Mouse (Mus musculus): ENCODE measurements around the gene Cdc42se1. TPM values are rescaled to one million over a fixed set of nuclear protein-coding genes. Genes with fewer than 3 reads are reported as not detected.

The Cdc42se1 gene
- polyA plus RNA-seq, 1 experiment from 2014 or later = 111 TPM

- WGBS = 83% methylated on average over 1 of the region's 1 CpGs
- Histone ChIP-seq H3K36me3 (peaks cover 50% of the 10 kb centered on the region), H3K27me3 (no peaks in the 10 kb centered on the region), H3K4me3 (no peak overlapping the region), H3K9me3 (no peaks in the 10 kb centered on the region), H3K9ac (no peak overlapping the region), H3K4me2 (no peak overlapping the region), H3K4me1 (no peaks in the 10 kb centered on the region), H3K27ac (no peak overlapping the region)
- ATAC-seq (ENCODE audit: borderline replicate concordance, extremely low read depth, low FRiP score, low TSS enrichment) = no peak
Observed at GRCm38 (mm10) chr3:95264724-95265123, 36.2 kb downstream of the Cdc42se1 start.

DNA sequence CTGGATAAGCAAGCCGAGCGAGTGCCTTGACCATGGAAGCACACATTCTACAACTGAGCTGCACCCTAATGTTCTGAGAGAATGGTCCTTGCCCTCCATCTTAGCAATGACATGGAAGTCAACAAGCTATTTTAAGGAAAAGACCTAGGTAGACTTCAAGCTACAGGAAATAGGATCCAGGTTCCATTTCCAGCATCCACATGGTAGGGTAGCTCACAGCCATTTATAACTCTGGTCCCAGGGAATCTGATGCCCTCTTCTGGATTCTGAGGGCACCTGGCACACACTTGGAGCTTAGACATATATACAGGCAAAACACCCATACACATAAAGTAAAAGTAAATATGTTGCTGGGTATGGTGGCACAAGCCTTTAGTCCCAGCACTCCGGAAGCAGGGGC lies 37.5 kb downstream of the Cdc42se1 start:
- Histone ChIP-seq H3K36me3 (peaks cover 42% of the 10 kb centered on the region), H3K9ac (no peak overlapping the region), H3K4me3 (no peak overlapping the region), H3K9me3 (no peaks in the 10 kb centered on the region), H3K27ac (no peak overlapping the region), H3K4me1 (no peaks in the 10 kb centered on the region), H3K27me3 (no peaks in the 10 kb centered on the region), H3K4me2 (no peak overlapping the region)
- WGBS = 91% methylated on average over 3 of the region's 3 CpGs
- ATAC-seq (ENCODE audit: borderline replicate concordance, extremely low read depth, low FRiP score, low TSS enrichment) = no peak

DNA sequence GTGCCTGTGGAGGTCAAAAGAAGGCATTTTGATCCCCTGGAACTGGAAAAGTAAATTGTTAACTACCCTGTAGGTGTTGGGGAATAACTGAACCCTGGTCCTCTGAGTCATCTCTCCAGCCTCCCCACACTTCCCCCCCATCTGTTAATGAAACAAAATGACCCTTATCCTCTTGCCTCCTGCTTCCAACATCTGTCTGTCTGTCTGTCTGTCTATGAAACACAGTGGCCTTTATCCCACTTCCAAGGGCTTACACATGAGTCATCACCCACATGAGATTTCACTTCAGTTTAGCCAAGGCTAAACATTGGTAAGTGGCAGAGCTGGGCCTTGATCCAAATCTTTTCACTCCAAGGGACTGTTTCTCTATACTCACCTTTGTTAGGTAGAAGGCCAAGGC lies 39.3 kb downstream of the Cdc42se1 start:
- peaks cover 27% of the 10 kb centered on the region for H3K36me3 ChIP-seq
- H3K9me3 ChIP-seq = no peaks in the 10 kb centered on the region

DNA sequence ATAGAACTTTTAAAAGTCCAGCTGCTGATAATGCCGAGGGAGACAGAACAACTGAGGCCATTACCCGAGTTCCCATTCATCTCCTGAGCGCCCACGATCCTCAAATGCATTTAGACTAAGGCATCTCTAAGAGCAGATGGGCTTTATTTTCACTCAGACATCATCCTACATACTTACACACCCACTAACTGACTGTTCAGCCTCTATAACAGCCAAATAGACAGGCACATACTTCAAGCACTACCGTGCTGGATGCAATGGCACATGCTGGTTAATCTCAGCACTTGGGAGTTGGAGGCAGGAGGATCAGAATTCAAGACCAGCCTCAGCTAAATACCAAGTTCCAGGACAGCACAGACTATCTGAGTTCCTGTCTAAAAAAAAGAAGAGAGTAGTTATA lies 41.3 kb downstream of the Cdc42se1 start:
- Histone ChIP-seq H3K4me1 (no peaks in the 10 kb centered on the region), H3K36me3 (peaks cover 22% of the 10 kb centered on the region), H3K4me3 (no peak overlapping the region), H3K27ac (no peak overlapping the region), H3K9ac (no peak overlapping the region), H3K9me3 (no peaks in the 10 kb centered on the region), H3K27me3 (no peaks in the 10 kb centered on the region), H3K4me2 (no peak overlapping the region)
- no peak for ATAC-seq (ENCODE audit: borderline replicate concordance, extremely low read depth, low FRiP score, low TSS enrichment)
- WGBS = 89% methylated on average over 5 of the region's 5 CpGs

More for the DNA sequence above, 39.3 kb downstream of the Cdc42se1 start:
- no peak for ATAC-seq (ENCODE audit: borderline replicate concordance, extremely low read depth, low FRiP score, low TSS enrichment)
- no peaks in the 10 kb centered on the region for H3K4me1 ChIP-seq
- no peak overlapping the region for H3K9ac ChIP-seq
- no peak overlapping the region for H3K27ac ChIP-seq
- H3K27me3 ChIP-seq = no peaks in the 10 kb centered on the region
- no peak overlapping the region for H3K4me3 ChIP-seq
- no peak overlapping the region for H3K4me2 ChIP-seq

- Histone ChIP-seq H3K9ac (no peak overlapping the region), H3K27ac (no peak overlapping the region), H3K36me3 (peaks cover 19% of the 10 kb centered on the region), H3K4me2 (no peak overlapping the region), H3K9me3 (no peaks in the 10 kb centered on the region), H3K4me1 (no peaks in the 10 kb centered on the region), H3K4me3 (no peak overlapping the region), H3K27me3 (no peaks in the 10 kb centered on the region)
- 77% methylated on average over 12 of the region's 12 CpGs for WGBS
- ATAC-seq (ENCODE audit: borderline replicate concordance, extremely low read depth, low FRiP score, low TSS enrichment) = no peak
Observed at GRCm38 (mm10) chr3:95270766-95271364, 42.3 kb downstream of the Cdc42se1 start.

GRCm38 (mm10) chr3:95273471-95273870 lies 44.9 kb downstream of the Cdc42se1 start:
- no peaks in the 10 kb centered on the region for H3K36me3 ChIP-seq
- no peak overlapping the region for H3K27ac ChIP-seq
- no peak for ATAC-seq (ENCODE audit: borderline replicate concordance, extremely low read depth, low FRiP score, low TSS enrichment)
- no peak overlapping the region for H3K9ac ChIP-seq
- no peak overlapping the region for H3K4me2 ChIP-seq
- no peaks in the 10 kb centered on the region for H3K27me3 ChIP-seq
- WGBS = 83% methylated on average over 5 of the region's 5 CpGs
- H3K4me1 ChIP-seq = no peaks in the 10 kb centered on the region
- H3K4me3 ChIP-seq = no peak overlapping the region
- no peaks in the 10 kb centered on the region for H3K9me3 ChIP-seq

DNA sequence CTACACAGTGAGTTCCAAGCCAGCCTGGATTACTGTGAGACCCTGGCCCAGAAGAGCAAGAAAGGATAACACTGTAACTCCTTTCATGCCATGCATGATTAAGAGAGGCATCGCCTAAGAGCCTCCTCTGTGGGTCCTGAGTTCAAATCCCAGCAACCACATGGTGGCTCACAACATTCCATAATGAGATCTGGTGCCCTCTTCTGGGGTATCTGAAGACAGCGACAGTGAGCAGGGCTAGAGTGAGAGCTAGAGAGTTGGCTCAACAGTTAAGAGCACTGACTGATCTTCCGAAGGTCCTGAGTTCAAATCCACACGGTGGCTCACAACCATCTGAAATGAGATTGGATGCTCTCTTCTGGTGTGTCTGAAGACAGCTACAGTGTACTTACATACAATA lies 45.9 kb downstream of the Cdc42se1 start:
- Histone ChIP-seq H3K9me3 (no peaks in the 10 kb centered on the region), H3K9ac (no peak overlapping the region), H3K4me3 (no peak overlapping the region), H3K4me1 (no peaks in the 10 kb centered on the region), H3K27ac (no peak overlapping the region), H3K4me2 (no peak overlapping the region), H3K36me3 (no peaks in the 10 kb centered on the region), H3K27me3 (no peaks in the 10 kb centered on the region)
- WGBS = 94% methylated on average over 4 of the region's 4 CpGs
- no peak for ATAC-seq (ENCODE audit: borderline replicate concordance, extremely low read depth, low FRiP score, low TSS enrichment)

GRCm38 (mm10) chr3:95275161-95275560 lies 46.6 kb downstream of the Cdc42se1 start:
- WGBS = 68% methylated on average over 6 of the region's 6 CpGs
- no peak for ATAC-seq (ENCODE audit: borderline replicate concordance, extremely low read depth, low FRiP score, low TSS enrichment)
- no peaks in the 10 kb centered on the region for H3K36me3 ChIP-seq

DNA sequence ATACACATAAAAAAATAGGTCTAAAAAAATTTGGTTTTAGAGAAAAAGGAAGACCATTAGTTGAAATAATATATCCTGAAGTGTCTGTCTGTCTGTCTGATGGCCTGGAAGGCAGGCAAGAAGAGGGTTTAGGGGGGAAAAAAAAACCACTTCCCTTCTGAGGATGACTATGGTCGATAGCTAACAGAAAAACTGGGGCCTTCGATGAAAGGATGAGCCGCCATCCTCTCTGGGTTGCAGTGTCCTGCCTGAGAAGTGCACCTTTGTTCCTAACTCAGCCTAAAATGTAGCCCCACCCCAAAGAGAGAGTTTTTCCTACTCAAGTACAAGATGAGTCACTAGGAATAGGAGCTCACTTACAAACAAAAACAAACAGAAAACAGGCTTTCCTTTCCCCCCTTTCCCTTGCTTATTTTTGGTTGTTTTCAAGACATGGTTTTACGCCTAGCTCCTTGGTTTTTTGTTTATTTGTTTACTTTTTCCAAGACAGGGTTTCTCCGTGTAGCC lies 47.9 kb downstream of the Cdc42se1 start:
- no peak for ATAC-seq (ENCODE audit: borderline replicate concordance, extremely low read depth, low FRiP score, low TSS enrichment)
- H3K27me3 ChIP-seq = no peaks in the 10 kb centered on the region
- no peak overlapping the region for H3K4me3 ChIP-seq
- H3K36me3 ChIP-seq = no peaks in the 10 kb centered on the region
- H3K27ac ChIP-seq = no peak overlapping the region
- H3K4me1 ChIP-seq = 0 out of 2 replicates have a peak, but pooled peaks cover 8% of the 10 kb centered on the region
- 64% methylated on average over 5 of the region's 5 CpGs for WGBS
- no peaks in the 10 kb centered on the region for H3K9me3 ChIP-seq
- H3K9ac ChIP-seq = no peak overlapping the region
- H3K4me2 ChIP-seq = no peak overlapping the region

More at GRCm38 (mm10) chr3:95275161-95275560, 46.6 kb downstream of the Cdc42se1 start:
- no peak overlapping the region for H3K4me3 ChIP-seq
- H3K9me3 ChIP-seq = no peaks in the 10 kb centered on the region
- H3K27me3 ChIP-seq = no peaks in the 10 kb centered on the region
- H3K4me2 ChIP-seq = no peak overlapping the region
- H3K4me1 ChIP-seq = 0 out of 2 replicates have a peak, but pooled peaks cover 2% of the 10 kb centered on the region
- H3K9ac ChIP-seq = no peak overlapping the region
- H3K27ac ChIP-seq = no peak overlapping the region

DNA sequence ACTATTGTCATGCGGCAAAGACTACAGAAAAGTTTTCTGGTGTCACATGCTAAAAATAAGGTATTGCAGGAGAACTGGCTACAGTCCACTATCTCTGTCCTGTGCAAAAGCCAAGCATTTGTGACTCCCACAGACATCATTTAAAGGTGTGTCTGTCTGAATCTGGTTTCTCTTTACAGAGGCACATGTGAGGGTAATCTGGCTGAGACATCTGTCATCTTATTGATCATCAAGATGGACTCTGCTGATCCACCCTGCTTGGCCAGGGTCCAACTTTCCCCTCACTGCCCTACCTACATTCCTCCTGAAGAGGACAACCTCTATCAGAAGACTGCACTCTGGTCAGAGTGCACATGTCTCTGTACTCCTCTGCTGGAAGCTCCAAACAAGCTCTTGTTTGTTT lies 48.6 kb downstream of the Cdc42se1 start:
- H3K4me1 ChIP-seq = 0 out of 2 replicates have a peak, but pooled peaks cover 8% of the 10 kb centered on the region
- WGBS = 86% methylated on average over 1 of the region's 1 CpGs
- H3K9me3 ChIP-seq = no peaks in the 10 kb centered on the region
- no peaks in the 10 kb centered on the region for H3K27me3 ChIP-seq
- no peak overlapping the region for H3K9ac ChIP-seq
- no peak for ATAC-seq (ENCODE audit: borderline replicate concordance, extremely low read depth, low FRiP score, low TSS enrichment)
- H3K4me2 ChIP-seq = no peak overlapping the region
- no peak overlapping the region for H3K27ac ChIP-seq
- H3K4me3 ChIP-seq = no peak overlapping the region
- no peaks in the 10 kb centered on the region for H3K36me3 ChIP-seq

DNA sequence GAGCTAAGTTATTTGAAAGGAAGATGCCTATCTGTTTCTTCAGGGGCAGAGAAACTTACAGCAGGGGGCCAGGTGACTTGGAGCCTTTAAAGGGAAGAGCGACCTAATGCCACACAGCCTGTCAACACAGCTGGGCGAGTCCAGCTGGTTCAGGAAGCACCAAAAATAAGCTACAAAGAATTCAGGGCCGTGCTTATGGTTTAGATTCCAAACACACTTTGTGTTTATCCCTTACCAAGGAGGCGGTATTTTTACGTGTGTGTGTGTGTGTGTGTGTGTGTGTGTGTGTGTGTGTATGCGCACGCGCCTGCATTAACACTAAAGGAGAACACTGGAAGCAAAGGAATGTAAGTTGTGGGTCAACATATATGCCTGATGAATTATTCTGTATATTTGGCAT lies 52.2 kb downstream of the Cdc42se1 start:
- H3K36me3 ChIP-seq = no peaks in the 10 kb centered on the region
- H3K27me3 ChIP-seq = no peaks in the 10 kb centered on the region
- peaks cover 19% of the 10 kb centered on the region for H3K4me1 ChIP-seq
- 9% methylated on average over 8 of the region's 8 CpGs for WGBS
- peak overlapping the region; percentile 70 for H3K4me3 ChIP-seq
- peak overlapping the region; percentile 72 for H3K4me2 ChIP-seq
- no peak for ATAC-seq (ENCODE audit: borderline replicate concordance, extremely low read depth, low FRiP score, low TSS enrichment)
- H3K9me3 ChIP-seq = no peaks in the 10 kb centered on the region
- peak overlapping the region; percentile 98 for H3K27ac ChIP-seq
- peak overlapping the region; percentile 75 for H3K9ac ChIP-seq

DNA sequence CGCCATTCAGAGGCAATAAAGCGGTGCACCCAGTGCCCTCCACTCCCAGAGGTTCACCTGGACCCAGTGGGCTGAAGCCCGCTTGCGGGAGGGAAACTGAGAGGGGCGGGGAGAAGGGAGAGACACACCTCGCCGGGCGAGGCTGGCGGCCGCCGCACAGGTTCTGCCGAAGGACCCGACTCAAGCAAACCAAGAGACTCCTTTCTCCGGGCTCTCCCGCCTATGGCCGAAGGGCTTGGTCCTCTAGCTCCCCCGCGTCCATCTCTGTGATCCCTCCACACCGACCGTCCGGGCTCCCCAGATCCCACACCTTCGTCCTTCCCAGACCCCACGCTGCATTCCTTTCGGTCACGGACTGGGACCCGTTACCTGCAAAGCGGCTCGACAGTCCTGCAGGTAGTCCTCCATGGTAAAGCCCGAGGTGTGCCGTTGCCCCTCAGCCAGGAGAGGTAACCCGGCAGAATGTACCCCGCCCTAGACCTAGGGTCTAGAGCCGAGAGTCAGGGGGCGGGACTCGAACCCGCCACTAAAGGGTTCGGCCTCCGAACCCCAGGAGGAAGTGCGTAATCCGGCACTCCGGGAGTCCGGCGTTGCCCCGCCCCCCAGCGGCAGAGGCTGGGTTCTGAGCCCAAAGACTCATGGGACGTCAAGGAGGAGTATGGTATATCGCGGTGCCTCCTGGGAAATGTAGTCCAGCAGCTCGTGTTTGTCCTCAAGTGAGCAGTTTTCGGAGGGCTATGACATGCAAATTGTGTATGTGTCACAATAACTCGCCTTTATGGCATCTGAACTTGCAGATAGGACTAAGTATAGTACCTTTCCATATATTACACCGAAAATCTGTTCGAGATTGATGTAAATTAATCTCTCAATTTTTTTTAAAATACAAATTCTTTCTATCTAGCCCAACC lies 52.9 kb downstream of the Cdc42se1 start, which contains the start of the genes Mindy1 and Prune1:
TSS of gene Mindy1 (plus strand) at position 130 of the 911 bp plus-strand sequence.
TSS of gene Prune1 (minus strand) at position 861 of the 911 bp plus-strand sequence.
- Histone ChIP-seq H3K27ac (peak within 1 kb of the TSS; percentile 98), H3K4me3 (peak within 1 kb of the TSS; percentile 70), H3K4me2 (peak within 1 kb of the TSS; percentile 72), H3K36me3 (no peaks in the 10 kb centered on the region), H3K4me1 (peaks cover 19% of the 10 kb centered on the region), H3K27me3 (no peaks in the 10 kb centered on the region), H3K9me3 (no peaks in the 10 kb centered on the region), H3K9ac (peak within 1 kb of the TSS; percentile 76)
- ATAC-seq (ENCODE audit: borderline replicate concordance, extremely low read depth, low FRiP score, low TSS enrichment) = peak; percentile 90
- WGBS = under 1% methylated on average over 53 of the region's 53 CpGs

Data from lung, embryonic 15.5 days (tissue).